Mouse (Mus musculus) ES-E14 (cell line): ENCODE results near the gene Cidec.

ENCODE experiments used
- CHD2 ChIP-seq: IDR thresholded peaks from 2 replicates; pipeline ENCODE4 v1.6.1; 2014; ENCODE audit warnings: mild to moderate bottlenecking, low read depth, low read length, inconsistent platforms
- HCFC1 ChIP-seq: IDR thresholded peaks from 2 replicates; pipeline ENCODE4 v1.6.1; 2012; ENCODE audit warnings: low read length, inconsistent platforms, borderline replicate concordance; ENCODE audit not compliant: insufficient read depth
- MAFK ChIP-seq: IDR thresholded peaks from 2 replicates; pipeline ENCODE4 v1.6.1; 2014; ENCODE audit warnings: mild to moderate bottlenecking, low read depth, low read length, inconsistent platforms; ENCODE audit not compliant: insufficient read depth

GRCm38 (mm10) chr6:113430846-113431245, 4.7 kb downstream of the Cidec start:
- TF ChIP-seq CHD2 (no peak), MAFK (no peak), HCFC1 (no peak)
